Mouse (Mus musculus): ENCODE data around the gene Lrba.

- TF ChIP-seq CTCF (conservative IDR thresholded peaks at IDR 0.05 in 1 of 2, IDR thresholded peaks at IDR 0.05 in 1 of 2; ENCODE audit: low read depth in 2 of 2, low read length in 2 of 2) (no peak), GABPA (IDR thresholded peaks at IDR 0.05; ENCODE audit: insufficient replicate concordance, low read depth, low read length) (no peak), CHD1 (IDR thresholded peaks at IDR 0.05; ENCODE audit: low read depth, low read length) (no peak), POLR2A (IDR thresholded peaks at IDR 0.05; ENCODE audit: low read depth, low read length) (no peak), TCF12 (IDR thresholded peaks at IDR 0.05; ENCODE audit: low read depth, low read length) (no peak), ZC3H11A (IDR thresholded peaks at IDR 0.05; ENCODE audit: low read depth, low read length) (no peak), EP300 (IDR thresholded peaks at IDR 0.05; ENCODE audit: low read length) (no peak), USF2 (conservative IDR thresholded peaks at IDR 0.05; ENCODE audit: low read depth, low read length) (no peak), HCFC1 (IDR thresholded peaks at IDR 0.05; ENCODE audit: low read depth, low read length) (no peak), MAX (IDR thresholded peaks at IDR 0.05; ENCODE audit: low read length) (no peak), UBTF (IDR thresholded peaks at IDR 0.05; ENCODE audit: low read depth, low read length) (no peak), KAT2A (IDR thresholded peaks at IDR 0.05; ENCODE audit: insufficient replicate concordance, low read length) (no peak)
Observed at GRCm38 (mm10) chr3:86443497-86443896, 219.0 kb downstream of the Lrba start.

Data from CH12.LX (cell line).